Mouse (Mus musculus): ENCODE data around the gene Immp2l. TPM values are rescaled to one million over a fixed set of nuclear protein-coding genes. Genes with fewer than 3 reads are reported as not detected.

Gene Immp2l
- polyA plus RNA-seq, 1 experiment from 2014 or later, result 30.5 TPM

DNA sequence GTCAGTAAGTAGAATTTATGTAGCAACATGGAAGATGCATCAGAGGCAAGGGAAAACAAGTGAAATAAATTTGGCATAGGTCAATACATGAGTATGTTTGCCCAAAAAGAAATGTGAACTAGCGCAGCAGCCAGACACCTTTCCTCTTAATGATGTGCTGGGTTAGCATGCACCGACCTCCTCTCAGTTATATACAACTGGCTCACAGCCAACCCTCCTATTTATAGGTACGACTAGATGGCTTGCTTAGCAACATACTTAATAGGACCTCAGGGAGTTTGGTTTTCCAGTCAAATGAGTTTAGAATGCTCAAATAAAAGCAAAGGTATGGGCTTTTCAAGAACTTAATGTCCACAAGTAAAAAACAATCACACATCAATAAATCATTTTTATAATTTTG, 385.5 kb downstream of the Immp2l start:
- H3K4me3 ChIP-seq (ENCODE audit: low read depth, low read length), result no peak overlapping the region
- H3K4me2 ChIP-seq (replicated peaks; ENCODE audit: low read depth), result no peak overlapping the region
- no peak overlapping the region for H3K9ac ChIP-seq (ENCODE audit: low read depth, low read length)
- H3K9me3 ChIP-seq (ENCODE audit: control insufficient read depth), result no peaks in the 10 kb centered on the region
- 40% methylated on average over 3 of the region's 3 CpGs for WGBS
- no peaks in the 10 kb centered on the region for H3K27me3 ChIP-seq (replicated peaks; ENCODE audit: control insufficient read depth, insufficient read depth, low read length)
- TF ChIP-seq CTCF (IDR thresholded peaks at IDR 0.05; ENCODE audit: low read depth), result no peak
- H3K4me1 ChIP-seq (replicated peaks; ENCODE audit: control insufficient read depth, insufficient read depth, low read length), result no peaks in the 10 kb centered on the region
- no peak for ATAC-seq
- no peak overlapping the region for H3K27ac ChIP-seq (ENCODE audit: low read depth, low read length)
- H3K36me3 ChIP-seq (ENCODE audit: control insufficient read depth, insufficient read depth), result no peaks in the 10 kb centered on the region

DNA sequence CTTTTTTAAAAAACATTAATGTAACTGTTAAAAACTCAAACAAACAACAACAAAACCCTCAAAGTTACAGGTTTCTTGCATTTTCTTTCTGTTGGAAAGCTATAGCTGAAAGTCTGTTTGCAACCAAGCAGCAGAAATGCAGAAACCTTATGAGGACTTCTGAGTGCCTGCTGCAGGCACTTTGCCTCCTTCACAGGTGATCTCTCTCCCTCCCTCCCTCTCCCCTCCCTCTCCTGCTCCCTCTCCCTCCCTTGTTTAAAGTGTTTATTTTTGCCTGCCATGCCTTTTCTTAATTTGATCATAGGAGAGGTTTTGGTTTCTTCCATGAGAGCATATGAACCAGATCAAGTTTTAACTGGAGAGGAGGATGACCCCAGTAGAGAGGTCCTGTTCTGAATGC, 392.7 kb downstream of the Immp2l start:
- H3K9ac ChIP-seq (ENCODE audit: low read depth, low read length), result no peak overlapping the region
- no peak for ATAC-seq
- H3K9me3 ChIP-seq (ENCODE audit: control insufficient read depth), result no peaks in the 10 kb centered on the region
- no peaks in the 10 kb centered on the region for H3K36me3 ChIP-seq (ENCODE audit: control insufficient read depth, insufficient read depth)
- H3K4me1 ChIP-seq (replicated peaks; ENCODE audit: control insufficient read depth, insufficient read depth, low read length), result no peaks in the 10 kb centered on the region
- no peak overlapping the region for H3K4me2 ChIP-seq (replicated peaks; ENCODE audit: low read depth)
- TF ChIP-seq CTCF (IDR thresholded peaks at IDR 0.05; ENCODE audit: low read depth), result no peak
- no peak overlapping the region for H3K27ac ChIP-seq (ENCODE audit: low read depth, low read length)
- no peak overlapping the region for H3K4me3 ChIP-seq (ENCODE audit: low read depth, low read length)
- H3K27me3 ChIP-seq (replicated peaks; ENCODE audit: control insufficient read depth, insufficient read depth, low read length), result no peaks in the 10 kb centered on the region

DNA sequence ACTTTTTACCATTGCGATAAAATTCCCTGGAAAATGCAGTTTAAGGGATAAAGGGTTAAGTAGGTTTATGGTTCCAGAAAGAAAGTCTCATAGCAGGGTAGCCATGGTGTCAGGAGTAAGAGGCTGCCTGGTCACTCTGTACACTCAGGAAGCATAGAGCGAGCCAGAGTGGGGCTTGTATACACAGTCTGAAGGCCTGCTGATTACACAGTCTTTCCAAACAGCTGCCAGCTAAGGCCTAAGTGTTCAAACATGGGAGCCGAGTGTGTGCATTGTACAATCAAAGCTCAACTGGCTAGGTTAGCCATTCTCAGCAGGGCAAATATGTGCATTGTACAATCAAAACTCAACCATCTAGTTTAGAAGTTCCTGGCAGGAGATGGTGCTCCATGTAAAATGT, 393.2 kb downstream of the Immp2l start:
- Histone ChIP-seq H3K27me3 (replicated peaks; ENCODE audit: control insufficient read depth, insufficient read depth, low read length) (no peaks in the 10 kb centered on the region), H3K27ac (ENCODE audit: low read depth, low read length) (no peak overlapping the region), H3K36me3 (ENCODE audit: control insufficient read depth, insufficient read depth) (no peaks in the 10 kb centered on the region), H3K9me3 (ENCODE audit: control insufficient read depth) (no peaks in the 10 kb centered on the region), H3K9ac (ENCODE audit: low read depth, low read length) (no peak overlapping the region), H3K4me2 (replicated peaks; ENCODE audit: low read depth) (no peak overlapping the region), H3K4me3 (ENCODE audit: low read depth, low read length) (no peak overlapping the region), H3K4me1 (replicated peaks; ENCODE audit: control insufficient read depth, insufficient read depth, low read length) (no peaks in the 10 kb centered on the region)
- ATAC-seq, result no peak
- TF ChIP-seq CTCF (IDR thresholded peaks at IDR 0.05; ENCODE audit: low read depth), result no peak
- 32% methylated on average over 3 of the region's 3 CpGs for WGBS

DNA sequence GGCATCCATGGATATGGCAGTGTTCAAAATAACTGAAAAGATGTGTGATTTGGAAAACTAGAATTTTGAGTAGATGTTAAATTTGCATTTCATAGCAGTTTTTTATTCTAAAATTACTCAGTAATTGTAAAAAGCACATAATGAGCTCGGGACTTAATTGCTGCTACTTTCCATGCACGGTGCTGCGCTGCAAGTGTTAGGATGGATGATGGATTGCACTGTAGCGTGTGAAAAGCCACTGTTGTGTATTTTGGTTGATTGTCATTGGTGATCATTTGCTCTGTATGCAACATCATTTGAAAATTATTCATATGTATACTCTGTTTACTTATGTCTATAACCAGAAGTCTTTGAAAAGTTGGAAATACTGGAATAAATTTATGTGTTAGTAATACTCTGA, 394.1 kb downstream of the Immp2l start:
- H3K27ac ChIP-seq (ENCODE audit: low read depth, low read length), result no peak overlapping the region
- no peaks in the 10 kb centered on the region for H3K27me3 ChIP-seq (replicated peaks; ENCODE audit: control insufficient read depth, insufficient read depth, low read length)
- no peaks in the 10 kb centered on the region for H3K36me3 ChIP-seq (ENCODE audit: control insufficient read depth, insufficient read depth)
- H3K4me3 ChIP-seq (ENCODE audit: low read depth, low read length), result no peak overlapping the region
- no peak for ATAC-seq
- TF ChIP-seq CTCF (IDR thresholded peaks at IDR 0.05; ENCODE audit: low read depth), result no peak
- no peak overlapping the region for H3K9ac ChIP-seq (ENCODE audit: low read depth, low read length)
- 86% methylated on average over 4 of the region's 4 CpGs for WGBS
- H3K4me2 ChIP-seq (replicated peaks; ENCODE audit: low read depth), result no peak overlapping the region
- H3K4me1 ChIP-seq (replicated peaks; ENCODE audit: control insufficient read depth, insufficient read depth, low read length), result no peaks in the 10 kb centered on the region
- H3K9me3 ChIP-seq (ENCODE audit: control insufficient read depth), result no peaks in the 10 kb centered on the region

DNA sequence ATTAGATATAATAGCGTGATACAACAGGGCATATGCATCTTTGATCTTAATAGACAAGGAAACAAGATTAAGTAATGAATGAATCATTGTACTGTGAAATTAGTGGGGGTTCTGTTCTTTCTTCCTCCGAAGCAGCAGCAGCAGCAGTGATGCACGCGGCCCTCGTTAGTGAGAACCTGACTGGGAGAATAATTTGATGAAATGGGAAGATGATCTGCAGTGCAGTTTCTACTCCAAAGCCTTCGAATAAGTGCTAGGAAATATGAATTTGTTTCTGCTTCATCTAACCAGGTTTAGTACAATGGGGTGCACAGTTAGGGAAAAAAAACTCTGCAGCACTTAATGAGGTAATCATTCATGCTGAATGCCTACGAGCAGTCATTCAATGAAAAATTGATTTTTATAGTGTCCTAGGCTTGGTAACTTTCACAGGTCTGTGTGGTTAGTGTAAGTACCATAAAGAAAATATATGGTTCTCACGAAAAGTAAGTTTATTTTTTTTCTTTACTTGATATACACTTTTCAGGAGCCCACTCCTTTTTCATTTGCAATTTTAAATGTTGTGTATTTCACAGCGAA, 401.3 kb downstream of the Immp2l start:
- 77% methylated on average over 9 of the region's 9 CpGs for WGBS
- no peak for ATAC-seq
- H3K4me1 ChIP-seq (replicated peaks; ENCODE audit: control insufficient read depth, insufficient read depth, low read length), result no peaks in the 10 kb centered on the region
- H3K27me3 ChIP-seq (replicated peaks; ENCODE audit: control insufficient read depth, insufficient read depth, low read length), result no peaks in the 10 kb centered on the region
- no peak overlapping the region for H3K9ac ChIP-seq (ENCODE audit: low read depth, low read length)
- H3K9me3 ChIP-seq (ENCODE audit: control insufficient read depth), result no peaks in the 10 kb centered on the region
- H3K4me2 ChIP-seq (replicated peaks; ENCODE audit: low read depth), result no peak overlapping the region
- H3K4me3 ChIP-seq (ENCODE audit: low read depth, low read length), result no peak overlapping the region
- H3K36me3 ChIP-seq (ENCODE audit: control insufficient read depth, insufficient read depth), result no peaks in the 10 kb centered on the region
- no peak overlapping the region for H3K27ac ChIP-seq (ENCODE audit: low read depth, low read length)
- TF ChIP-seq CTCF (IDR thresholded peaks at IDR 0.05; ENCODE audit: low read depth), result no peak

DNA sequence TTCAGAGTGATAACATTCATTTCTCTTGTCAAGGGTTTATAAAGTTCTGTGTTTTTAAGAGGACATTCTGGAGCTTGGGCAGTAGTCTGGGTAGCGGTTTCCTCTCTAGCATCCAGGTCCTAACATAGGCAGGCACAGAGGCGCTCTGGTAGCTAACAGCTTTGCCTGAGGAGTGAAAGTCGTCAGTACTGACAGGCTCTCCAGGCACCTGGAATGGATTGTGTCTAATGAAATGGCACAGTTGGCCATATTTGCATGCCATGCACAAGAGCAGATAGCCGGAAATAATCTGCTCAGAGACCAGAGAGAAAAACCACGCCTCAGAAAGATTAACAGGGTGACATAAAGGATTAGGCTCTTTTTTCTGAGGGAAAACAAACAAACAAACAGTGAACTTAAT, 403.6 kb downstream of the Immp2l start:
- no peak for TF ChIP-seq CTCF (IDR thresholded peaks at IDR 0.05; ENCODE audit: low read depth)
- no peak overlapping the region for H3K27ac ChIP-seq (ENCODE audit: low read depth, low read length)
- no peak overlapping the region for H3K9ac ChIP-seq (ENCODE audit: low read depth, low read length)
- WGBS, result 78% methylated on average over 5 of the region's 5 CpGs
- H3K9me3 ChIP-seq (ENCODE audit: control insufficient read depth), result no peaks in the 10 kb centered on the region
- no peak overlapping the region for H3K4me2 ChIP-seq (replicated peaks; ENCODE audit: low read depth)
- ATAC-seq, result no peak
- no peaks in the 10 kb centered on the region for H3K27me3 ChIP-seq (replicated peaks; ENCODE audit: control insufficient read depth, insufficient read depth, low read length)
- no peak overlapping the region for H3K4me3 ChIP-seq (ENCODE audit: low read depth, low read length)
- no peaks in the 10 kb centered on the region for H3K4me1 ChIP-seq (replicated peaks; ENCODE audit: control insufficient read depth, insufficient read depth, low read length)
- no peaks in the 10 kb centered on the region for H3K36me3 ChIP-seq (ENCODE audit: control insufficient read depth, insufficient read depth)

DNA sequence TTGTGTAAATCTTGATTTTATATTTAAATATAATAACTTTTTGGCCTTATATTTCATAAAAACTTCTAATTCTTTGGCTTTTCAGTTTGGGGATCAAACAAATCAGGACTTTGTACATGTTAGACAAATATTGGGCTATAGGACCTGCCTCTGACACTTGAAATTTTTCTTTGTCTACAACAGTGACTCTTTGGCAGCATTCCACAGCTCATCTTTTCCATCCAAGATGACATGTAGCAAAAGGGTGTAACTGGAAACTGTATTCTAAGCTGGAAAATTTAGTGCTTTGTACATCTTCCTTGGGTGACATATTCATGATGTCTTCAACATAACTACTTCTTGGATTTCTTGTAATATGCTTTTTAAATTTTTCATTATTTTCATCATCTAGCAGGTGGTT, 404.9 kb downstream of the Immp2l start:
- no peaks in the 10 kb centered on the region for H3K36me3 ChIP-seq (ENCODE audit: control insufficient read depth, insufficient read depth)
- no peak overlapping the region for H3K27ac ChIP-seq (ENCODE audit: low read depth, low read length)
- no peaks in the 10 kb centered on the region for H3K9me3 ChIP-seq (ENCODE audit: control insufficient read depth)
- no peak overlapping the region for H3K9ac ChIP-seq (ENCODE audit: low read depth, low read length)
- no peak for TF ChIP-seq CTCF (IDR thresholded peaks at IDR 0.05; ENCODE audit: low read depth)
- H3K4me2 ChIP-seq (replicated peaks; ENCODE audit: low read depth), result no peak overlapping the region
- H3K27me3 ChIP-seq (replicated peaks; ENCODE audit: control insufficient read depth, insufficient read depth, low read length), result no peaks in the 10 kb centered on the region
- H3K4me3 ChIP-seq (ENCODE audit: low read depth, low read length), result no peak overlapping the region
- no peak for ATAC-seq
- H3K4me1 ChIP-seq (replicated peaks; ENCODE audit: control insufficient read depth, insufficient read depth, low read length), result no peaks in the 10 kb centered on the region

All from intestine, postnatal 0 days (tissue).